Mouse (Mus musculus) kidney, postnatal 14 days (tissue): ENCODE measurements around the gene Rptn.

Experiments
- DNase-seq: peaks from one replicate; pipeline ENCODE4 v3.0.0; 2022; ENCODE audit warnings: mixed read lengths

Rptn gene

GRCm38 (mm10) chr3:93393366-93393765 is at the start of gene Rptn:
Gene Rptn (plus strand): TSS chr3:93393699.
- no peak for DNase-seq

GRCm38 (mm10) chr3:93346896-93347295 is 46.6 kb upstream of the Rptn start:
- DNase-seq = no peak

- DNase-seq = peak; percentile 42
Measured at GRCm38 (mm10) chr3:93360045-93360444, 33.5 kb upstream of the Rptn start.

GRCm38 (mm10) chr3:93361933-93362574 is 31.4 kb upstream of the Rptn start:
- DNase-seq = peak; percentile 36

- DNase-seq = peak; percentile 64
Measured at GRCm38 (mm10) chr3:93366966-93367575, 26.4 kb upstream of the Rptn start.

- DNase-seq = no peak
Measured at GRCm38 (mm10) chr3:93368171-93368570, 25.3 kb upstream of the Rptn start.

GRCm38 (mm10) chr3:93373416-93373815 is 20.1 kb upstream of the Rptn start:
- no peak for DNase-seq

- DNase-seq = no peak
Measured at GRCm38 (mm10) chr3:93375196-93375595, 18.3 kb upstream of the Rptn start.

- DNase-seq = no peak
Measured at GRCm38 (mm10) chr3:93375601-93376000, 17.9 kb upstream of the Rptn start.

GRCm38 (mm10) chr3:93378146-93378545 is 15.4 kb upstream of the Rptn start:
- no peak for DNase-seq

GRCm38 (mm10) chr3:93403936-93404335 is 10.4 kb downstream of the Rptn start:
- DNase-seq = no peak

- peak; percentile 52 for DNase-seq
Measured at GRCm38 (mm10) chr3:93406992-93407391, 13.5 kb downstream of the Rptn start.

GRCm38 (mm10) chr3:93411905-93412304 is 18.4 kb downstream of the Rptn start:
- no peak for DNase-seq

- no peak for DNase-seq
Measured at GRCm38 (mm10) chr3:93431673-93432072, 38.2 kb downstream of the Rptn start.

GRCm38 (mm10) chr3:93442030-93442429 is 48.5 kb downstream of the Rptn start, which contains the start of gene Tchh:
Gene Tchh (plus strand): TSS chr3:93442330.
- DNase-seq = no peak

- DNase-seq = peak; percentile 13
Measured at GRCm38 (mm10) chr3:93443501-93444101, 50.1 kb downstream of the Rptn start.

- peak; percentile 70 for DNase-seq
Measured at GRCm38 (mm10) chr3:93444343-93445164, 51.1 kb downstream of the Rptn start.

GRCm38 (mm10) chr3:93445165-93445705 is 51.7 kb downstream of the Rptn start:
- DNase-seq = peak; percentile 40

GRCm38 (mm10) chr3:93446128-93446755 is 52.7 kb downstream of the Rptn start:
- DNase-seq = peak; percentile 46

GRCm38 (mm10) chr3:93446756-93447137 is 53.2 kb downstream of the Rptn start:
- DNase-seq = peak; percentile 21

GRCm38 (mm10) chr3:93447138-93447841 is 53.8 kb downstream of the Rptn start:
- peak; percentile 73 for DNase-seq
